Mouse (Mus musculus) lung, postnatal 25 days (tissue): Measurements from ENCODE around the gene Rab42.
"Not testable (repeated sequence)": the region's sequence is repeated elsewhere in the genome, so short reads cannot be mapped to it uniquely, and the experiment has no call there.

Experiments used
- DNase-seq: peaks from one replicate; pipeline ENCODE4 v3.0.0; 2022; ENCODE audit warnings: low spot score

Rab42 gene

GRCm38 (mm10) chr4:132311801-132312200 is 8.6 kb upstream of the Rab42 start:
- no peak for DNase-seq

- DNase-seq = no peak
Measured at GRCm38 (mm10) chr4:132311209-132311608, 8.0 kb upstream of the Rab42 start.

- peak; percentile 61 for DNase-seq
Measured at GRCm38 (mm10) chr4:132309849-132310472, 6.8 kb upstream of the Rab42 start.

DNA sequence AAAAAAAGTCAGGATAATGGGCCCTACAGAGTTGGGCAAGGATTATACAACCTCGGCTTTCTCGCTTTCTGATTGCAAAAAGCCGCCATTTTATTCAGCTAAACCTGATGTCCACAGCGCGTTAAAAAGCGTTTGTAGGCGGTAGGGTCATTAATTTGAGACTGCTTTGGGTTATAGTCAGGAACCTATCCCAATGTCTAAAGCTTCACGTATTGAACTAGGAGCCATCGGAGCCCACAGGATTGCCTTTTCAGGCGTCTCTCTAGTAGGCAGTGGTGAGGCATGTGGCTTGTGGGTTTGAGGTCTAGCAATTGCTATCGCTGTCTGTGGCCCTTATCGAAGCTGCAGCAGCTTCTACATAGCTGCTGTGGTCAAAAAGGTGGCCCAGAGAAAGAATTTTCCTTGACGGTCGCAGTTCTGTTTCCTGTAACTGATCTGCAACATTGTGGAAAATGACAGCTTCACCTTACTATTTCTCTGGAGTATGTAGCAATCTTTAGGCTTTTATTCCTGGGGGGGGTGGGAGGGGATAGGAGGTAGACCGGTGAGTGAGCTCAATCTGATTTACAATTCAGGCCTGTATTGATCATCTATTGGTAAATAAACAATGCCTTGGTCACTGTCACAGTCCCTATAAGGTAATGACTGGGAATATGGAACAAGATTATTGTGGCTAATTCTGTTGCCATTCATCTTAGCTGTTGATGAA is 6.1 kb upstream of the Rab42 start:
- no peak for DNase-seq

DNA sequence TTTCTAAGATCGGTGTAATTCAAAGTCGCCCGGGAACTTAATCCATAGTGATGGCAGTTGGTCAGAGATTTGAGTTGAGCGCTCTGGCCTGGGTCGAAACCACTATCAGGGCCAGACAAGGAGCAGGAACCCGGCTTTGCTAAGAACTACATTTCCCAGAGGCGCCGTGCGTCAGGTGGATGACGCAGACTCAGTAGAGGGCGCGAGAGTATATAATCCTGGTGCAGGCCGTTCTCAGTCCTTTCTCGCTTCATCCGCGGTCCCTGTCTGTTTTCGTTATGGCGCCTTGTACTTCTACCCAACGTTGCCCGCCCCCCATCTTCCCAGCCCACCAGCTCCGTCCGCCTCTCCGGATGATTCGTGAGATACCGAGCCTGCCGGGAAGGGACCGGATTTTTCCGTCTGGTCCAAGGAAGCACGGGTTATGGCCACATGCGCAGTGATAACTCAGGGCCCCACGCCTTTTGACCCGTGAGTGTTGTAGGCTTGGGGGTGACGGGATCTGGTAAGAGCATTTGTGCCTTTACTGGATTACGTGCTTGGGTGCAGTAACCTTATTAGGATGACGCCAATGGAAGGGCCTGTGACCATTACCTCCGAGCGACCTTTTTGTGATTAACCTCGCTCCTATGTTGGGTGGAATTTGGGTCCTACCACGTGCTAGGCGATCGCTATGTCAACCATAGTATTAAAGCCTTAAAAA is 5.4 kb upstream of the Rab42 start:
- peak; percentile 94 for DNase-seq

DNA sequence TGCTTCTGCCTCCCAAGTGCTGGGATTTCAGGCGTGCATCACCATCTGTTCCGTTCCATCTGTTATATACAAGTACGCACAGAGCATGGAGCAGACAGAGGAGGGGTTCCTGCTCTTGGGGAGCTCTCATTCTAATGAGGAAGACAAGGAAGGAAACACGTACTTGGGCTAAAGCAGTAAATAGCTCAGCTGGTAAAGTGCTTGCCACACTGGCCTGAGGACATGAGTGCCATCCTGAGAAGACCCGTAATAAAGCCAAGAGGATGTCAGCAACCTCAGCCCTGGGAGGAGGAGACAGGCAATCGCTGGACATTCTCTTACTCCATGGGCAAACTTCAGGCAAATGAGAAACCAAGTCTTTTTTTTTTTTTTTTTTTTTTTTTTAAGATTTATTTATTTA is 2.8 kb upstream of the Rab42 start:
- DNase-seq = no peak

GRCm38 (mm10) chr4:132305276-132305675 is 2.1 kb upstream of the Rab42 start:
- no peak for DNase-seq

- DNase-seq = not testable (repeated sequence)
Measured at GRCm38 (mm10) chr4:132303484-132303883, 299 bp upstream of the Rab42 start.

DNA sequence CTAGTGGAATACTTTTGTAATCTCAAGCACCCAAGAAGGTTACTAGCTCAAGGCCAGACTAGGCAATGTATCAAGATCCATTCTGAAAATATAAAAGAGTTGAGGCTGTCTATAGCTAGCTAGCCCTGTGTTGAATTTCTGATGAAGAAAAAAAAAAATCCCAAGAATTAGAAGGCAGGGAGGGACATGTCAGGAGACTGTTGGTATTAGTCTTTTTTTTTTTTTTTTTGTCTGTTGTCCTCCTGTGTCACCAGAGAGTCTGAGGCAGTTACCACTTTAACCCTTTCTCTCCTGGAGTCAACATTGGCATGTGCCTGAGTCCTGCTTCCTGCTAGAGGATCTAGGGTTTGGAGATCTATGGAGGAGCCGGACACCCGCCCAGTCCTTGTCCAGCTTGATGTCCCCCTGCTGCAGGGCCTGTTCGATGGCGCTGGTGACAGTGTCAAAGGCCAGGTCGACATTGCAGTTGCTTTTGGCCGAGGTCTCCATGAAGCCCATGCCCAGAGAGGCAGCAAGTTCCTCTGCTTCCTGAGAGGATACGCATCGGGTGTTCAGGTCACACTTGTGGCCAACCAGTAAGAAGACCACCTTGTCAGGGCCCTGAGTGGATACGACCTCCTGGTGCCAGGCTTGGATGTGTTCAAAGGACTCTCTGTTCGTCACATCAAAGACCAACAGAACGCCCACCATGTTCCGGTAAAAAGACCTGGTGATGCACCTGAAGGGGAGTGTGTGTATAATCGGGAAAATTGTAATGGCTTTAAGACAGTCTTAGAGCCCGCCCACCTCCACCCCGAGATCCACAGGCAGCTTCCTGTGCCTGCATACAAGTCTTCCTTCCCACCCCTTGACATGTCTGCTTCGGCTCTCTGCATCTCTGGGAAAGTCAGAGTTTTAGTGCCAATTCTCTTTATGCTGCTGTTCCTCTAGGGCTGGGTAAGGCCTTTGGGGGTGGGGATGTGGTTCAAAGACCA is 933 bp downstream of the Rab42 start:
- DNase-seq = no peak

DNA sequence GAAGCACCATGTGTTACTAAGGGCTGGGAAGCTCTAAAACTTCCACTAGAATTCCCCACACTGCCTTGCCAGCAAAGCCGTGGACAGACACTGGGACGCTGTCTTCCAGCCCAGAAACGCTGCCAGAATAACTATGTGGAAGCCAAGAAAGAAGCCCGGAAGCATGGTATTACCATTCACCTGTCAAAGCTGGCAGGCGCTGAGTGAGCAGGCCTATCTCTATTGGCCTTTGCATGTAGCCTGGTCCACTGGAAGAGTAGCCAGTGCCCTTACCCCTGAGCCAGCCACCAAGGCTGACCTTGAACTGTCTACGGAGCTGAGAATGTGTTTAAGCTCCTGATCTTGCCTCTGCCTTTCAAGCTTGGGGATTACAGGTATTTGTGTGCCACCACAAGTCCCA is 1.7 kb downstream of the Rab42 start:
- DNase-seq = no peak

GRCm38 (mm10) chr4:132299849-132300248 is 3.3 kb downstream of the Rab42 start:
- DNase-seq = no peak

DNA sequence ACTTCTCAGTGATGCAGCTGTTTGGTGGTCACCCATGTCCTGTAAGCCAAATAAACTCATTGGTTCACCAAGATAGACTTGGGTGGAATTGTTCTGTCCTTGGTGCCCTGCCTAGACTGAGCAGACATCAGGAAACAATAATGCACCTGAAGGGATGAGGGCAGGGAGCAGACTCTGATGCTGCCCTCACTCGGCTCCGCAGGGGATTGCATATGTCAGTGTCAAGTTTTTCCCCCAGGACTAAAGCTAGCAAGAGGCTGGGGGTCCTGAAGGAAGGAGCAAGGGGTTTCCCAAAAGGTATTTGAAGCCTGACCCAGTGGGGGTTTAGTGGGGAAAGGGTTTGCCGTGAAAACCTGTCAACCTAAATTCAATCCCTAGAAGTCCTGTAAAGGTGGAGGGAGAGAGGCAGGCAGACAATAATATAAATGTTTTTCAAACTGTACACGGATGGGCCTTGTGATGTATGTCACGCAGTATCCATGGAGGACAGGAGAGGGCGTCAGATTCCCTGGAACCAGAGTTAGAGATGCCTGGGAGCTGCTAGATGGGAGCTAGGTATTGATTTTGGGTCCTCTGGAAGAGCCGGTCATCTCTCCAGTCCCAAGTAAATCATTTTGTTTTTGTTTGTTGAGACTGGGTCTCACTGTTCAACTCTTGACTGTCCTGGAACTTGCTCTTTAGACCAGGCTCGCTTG is 7.3 kb downstream of the Rab42 start:
- DNase-seq = no peak

DNA sequence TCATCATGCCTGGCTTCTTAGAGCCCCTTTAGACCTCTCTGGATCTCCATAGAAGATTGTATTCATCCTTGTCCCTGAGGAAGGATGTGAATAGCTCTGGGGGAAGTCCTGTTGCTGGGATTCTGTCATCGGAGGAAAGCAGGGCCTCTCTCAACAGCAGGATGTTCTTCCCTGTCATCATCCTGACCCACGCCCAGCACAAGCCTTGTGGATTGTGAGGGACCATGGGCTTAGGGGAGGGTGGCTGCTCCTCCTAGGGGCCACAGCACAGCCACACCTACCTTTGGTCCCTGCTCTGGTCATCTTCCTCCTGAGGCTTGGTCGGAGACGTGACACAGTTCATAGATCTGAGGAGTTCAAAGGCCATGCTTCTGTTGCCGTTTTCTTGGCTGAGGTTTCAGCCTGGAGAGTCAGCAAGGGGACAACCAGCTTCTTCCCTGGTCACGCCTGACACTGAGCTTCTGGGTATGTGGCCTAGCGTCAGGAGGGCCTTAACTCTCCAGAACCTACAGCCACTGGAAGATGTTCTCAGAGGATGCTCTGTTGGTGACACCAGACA is 9.4 kb downstream of the Rab42 start:
- DNase-seq = no peak

DNA sequence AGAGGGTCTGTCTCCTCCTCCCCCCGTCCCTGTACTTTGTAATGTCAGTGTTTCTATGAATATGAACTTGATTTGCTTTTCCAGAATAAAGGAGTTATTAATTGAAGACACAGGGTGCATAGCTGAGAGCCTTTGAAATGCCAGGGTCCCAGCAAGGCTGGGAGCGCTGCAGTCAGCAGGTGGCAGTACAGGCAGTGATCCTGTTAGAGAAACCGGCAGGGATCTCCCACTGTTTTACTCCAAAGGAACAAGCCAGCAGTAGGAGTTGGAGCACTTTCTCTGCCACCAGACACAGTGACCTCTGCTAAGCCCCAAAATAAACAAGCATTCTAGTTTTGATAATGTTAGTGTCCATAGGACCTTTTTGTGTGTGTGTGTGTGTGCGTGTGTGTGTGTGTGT is 10.2 kb downstream of the Rab42 start:
- no peak for DNase-seq

DNA sequence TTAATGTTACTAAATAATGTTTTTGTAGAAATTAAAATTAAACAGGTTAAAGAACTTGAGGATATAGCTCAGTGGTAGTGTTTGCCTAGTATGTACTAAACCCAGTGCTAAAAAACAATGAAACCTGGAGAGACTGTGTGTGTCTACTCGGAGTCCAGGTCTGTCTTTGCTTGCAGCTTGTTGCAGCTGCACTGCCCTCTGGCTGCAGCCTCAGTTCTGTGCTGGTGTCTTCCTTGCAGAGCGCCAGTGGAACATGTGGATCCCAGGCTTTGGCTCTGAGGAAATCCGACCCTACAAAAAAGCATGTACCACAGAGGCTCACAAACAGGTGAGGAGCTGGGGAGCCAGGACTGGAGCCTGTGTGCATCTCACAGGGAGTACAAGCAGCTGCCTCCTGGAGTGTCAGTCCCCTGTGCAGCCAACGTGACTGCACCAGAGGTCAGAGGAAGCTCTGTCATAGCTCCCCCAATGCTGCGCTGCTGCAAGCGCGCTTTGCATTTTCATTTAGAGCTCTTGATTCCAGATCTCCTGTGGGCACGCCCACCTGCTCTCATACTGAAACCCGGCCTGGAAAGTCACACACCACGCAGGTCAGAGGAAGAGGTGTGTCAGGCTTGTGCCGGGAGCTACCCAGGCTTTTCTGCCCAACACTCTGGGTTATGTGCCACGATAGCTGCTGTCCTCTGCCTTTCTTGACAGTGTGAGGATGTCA is 11.4 kb downstream of the Rab42 start:
- no peak for DNase-seq

DNA sequence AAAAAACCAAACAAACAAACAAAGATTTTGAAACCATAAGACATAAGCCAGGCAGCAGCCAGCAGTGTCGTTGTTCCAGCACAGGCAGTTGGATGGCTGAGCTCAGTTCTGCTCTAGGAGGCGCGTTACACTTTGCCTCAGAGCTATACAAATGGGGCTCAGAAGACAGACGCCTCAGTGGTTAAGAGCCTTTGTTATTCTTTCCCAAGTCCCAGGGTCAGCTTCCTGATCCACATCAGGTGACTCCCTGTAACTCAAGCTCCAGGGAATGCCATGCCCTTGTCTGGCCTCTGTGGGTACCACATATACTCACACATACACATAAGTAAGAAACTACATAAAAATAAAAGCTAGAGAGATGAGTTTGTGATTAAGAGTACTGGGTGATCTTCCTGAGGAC is 12.1 kb downstream of the Rab42 start:
- no peak for DNase-seq

DNA sequence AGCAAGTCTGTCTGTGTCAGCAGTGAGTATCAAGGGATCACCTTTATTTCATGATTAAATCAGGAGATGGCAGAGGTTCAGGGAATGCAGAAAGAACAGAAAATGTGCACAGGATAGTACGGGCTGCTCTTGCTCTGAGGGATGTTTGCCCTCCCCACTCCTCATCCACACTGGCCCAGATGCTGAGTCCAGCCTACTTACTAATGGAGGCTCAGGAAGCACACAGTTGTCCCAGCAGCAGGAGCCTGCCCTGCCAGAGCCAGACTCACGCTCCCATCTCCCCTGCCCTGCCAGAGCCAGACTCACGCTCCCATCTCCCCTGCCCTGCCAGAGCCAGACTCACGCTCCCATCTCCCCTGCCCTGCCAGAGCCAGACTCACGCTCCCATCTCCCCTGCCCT is 14.3 kb downstream of the Rab42 start:
- DNase-seq = not testable (repeated sequence)

DNA sequence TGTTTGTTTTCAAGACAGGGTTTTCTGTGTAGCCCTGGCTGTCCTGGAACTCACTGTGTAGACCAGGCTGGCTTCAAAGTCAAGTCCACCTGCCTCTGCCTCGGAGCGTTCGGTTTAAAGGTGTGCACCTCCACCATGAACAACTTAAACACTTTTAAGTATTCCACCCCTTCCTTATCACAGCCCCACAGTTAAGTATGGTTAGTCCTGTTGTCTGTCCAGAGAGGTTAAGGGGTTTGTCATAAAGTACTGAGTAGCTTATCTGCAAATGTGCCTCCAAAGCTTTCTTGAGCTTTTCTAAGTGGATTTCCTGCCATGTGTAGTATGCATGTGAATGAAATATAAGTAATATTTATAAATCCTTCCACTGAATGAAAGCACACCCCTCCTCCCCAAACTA is 27.2 kb downstream of the Rab42 start:
- DNase-seq = no peak

- peak; percentile 91 for DNase-seq
Measured at GRCm38 (mm10) chr4:132274156-132274862, 28.9 kb downstream of the Rab42 start, which contains the start of gene Taf12. Taf12 (plus strand) TSS chr4:132274375.

- DNase-seq = no peak
Measured at GRCm38 (mm10) chr4:132273166-132273565, 30.0 kb downstream of the Rab42 start.
